Mouse (Mus musculus): Measurements from ENCODE around the gene Sh3bp5. TPM values are rescaled to one million over a fixed set of nuclear protein-coding genes. Genes with fewer than 3 reads are reported as not detected.

Sh3bp5 gene
- polyA plus RNA-seq, 1 experiment from 2014 or later = 57.2 TPM

DNA sequence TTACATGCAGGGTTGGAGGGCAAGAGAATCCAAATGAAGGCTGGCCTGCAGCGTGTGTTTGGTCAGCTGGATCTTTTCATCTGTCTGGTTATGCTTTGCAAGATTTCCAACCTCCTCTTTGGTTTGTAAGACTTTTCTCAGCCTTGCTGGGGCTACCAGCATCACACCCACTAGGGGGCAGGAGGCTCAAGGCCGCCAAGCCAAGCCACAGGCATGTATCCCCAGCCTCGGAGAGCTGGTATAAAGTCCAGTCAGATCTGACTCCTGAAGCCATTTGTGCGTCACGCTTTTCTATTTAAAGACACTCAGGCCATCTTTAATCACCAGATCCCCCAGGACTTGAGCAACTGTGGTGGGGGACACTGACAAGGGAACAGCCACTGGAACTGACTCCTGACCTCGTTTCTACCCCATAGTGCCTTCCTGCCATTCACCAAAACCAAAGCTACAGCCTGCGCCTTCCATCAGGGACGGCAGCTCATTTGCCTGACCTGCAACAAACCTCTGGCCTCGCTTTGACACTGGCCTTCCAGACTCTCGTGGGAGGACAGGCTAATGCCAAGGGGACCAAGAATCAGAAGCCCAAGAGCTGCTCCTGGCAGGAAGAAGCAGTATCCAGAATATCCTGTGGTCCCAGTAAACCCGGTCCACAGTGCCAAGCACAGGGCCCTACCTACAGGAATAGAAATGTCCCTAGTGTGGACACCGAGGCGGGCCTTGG, 49.7 kb downstream of the Sh3bp5 start:
- no peak overlapping the region for H3K4me3 ChIP-seq
- no peaks in the 10 kb centered on the region for H3K27me3 ChIP-seq (replicated peaks)
- no peak overlapping the region for H3K4me2 ChIP-seq (replicated peaks)
- peaks cover 17% of the 10 kb centered on the region for H3K4me1 ChIP-seq
- H3K36me3 ChIP-seq = 0 out of 2 replicates have a peak, but pooled peaks cover 10% of the 10 kb centered on the region
- 0 out of 2 replicates have a peak overlapping the region, but pooled peaks have one; percentile 13 for H3K9ac ChIP-seq
- ATAC-seq (ENCODE audit: low FRiP score, low read depth) = no peak
- no peaks in the 10 kb centered on the region for H3K9me3 ChIP-seq
- WGBS = 49% methylated on average over 13 of the region's 13 CpGs
- H3K27ac ChIP-seq = no peak overlapping the region

DNA sequence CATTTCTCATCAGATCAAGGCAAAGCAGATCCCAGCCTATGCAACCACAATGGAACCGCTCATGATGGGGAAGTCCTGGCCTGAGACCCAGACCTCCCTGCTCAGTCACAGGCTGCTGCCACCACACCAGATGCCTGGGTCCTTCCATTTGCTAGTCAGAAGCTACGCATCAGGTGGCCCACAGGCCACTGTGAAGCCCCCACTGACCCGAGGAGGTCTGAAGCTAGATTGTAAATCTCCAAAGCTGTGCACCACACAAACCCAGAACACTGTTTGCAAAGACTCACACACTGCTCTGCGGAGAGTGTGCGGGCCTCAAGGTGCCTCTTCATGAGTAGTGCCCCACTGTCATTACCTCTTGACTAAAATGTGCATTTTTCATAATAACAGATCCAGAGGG, 50.5 kb downstream of the Sh3bp5 start:
- peaks cover 17% of the 10 kb centered on the region for H3K4me1 ChIP-seq

DNA sequence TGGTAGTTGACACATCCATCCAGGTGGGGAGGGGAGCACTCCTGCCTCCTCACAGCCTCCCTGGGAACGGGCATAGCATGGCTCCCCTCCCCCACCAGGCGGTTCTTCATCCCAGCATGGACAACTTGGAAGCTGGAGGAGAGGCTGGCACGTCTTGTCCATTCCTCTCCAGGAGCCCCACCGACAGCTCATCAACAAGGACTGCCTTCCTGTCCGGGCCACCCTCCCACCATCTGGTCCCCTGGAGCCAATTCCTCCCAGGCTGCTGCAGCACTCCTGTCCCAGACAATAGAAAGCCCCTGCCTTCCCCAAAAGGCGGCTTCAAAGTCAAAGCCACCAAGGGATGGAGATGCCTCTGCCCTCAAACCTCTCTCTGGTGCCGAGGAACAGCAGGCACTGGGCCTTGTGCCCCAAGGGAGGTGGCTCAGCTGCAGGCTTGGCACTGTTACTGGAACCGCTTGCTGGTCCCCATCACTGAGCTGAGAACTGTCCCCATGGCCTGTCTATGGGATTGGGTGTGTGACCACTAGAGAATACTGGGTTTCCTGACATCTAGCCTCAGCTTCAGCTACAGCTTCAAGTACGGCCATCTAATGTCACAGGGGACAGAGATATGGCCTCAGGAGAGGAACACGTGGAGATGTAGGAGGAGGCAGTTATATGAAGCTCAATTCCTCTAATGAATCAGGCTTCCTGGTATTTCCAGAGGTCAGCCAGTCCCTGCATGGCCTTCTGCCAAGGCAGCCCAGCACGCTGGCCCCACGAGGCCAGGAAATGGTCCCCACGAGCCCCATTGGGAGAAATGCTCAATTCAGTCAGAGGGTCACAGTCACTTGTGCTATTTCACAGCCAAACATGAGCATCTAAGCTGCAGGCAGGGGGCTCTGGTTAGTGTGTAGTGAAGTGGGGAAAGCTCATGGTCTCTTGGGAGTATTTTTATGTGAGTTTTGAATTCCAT, 51.2 kb downstream of the Sh3bp5 start:
- peaks cover 17% of the 10 kb centered on the region for H3K4me1 ChIP-seq
- H3K36me3 ChIP-seq = 0 out of 2 replicates have a peak, but pooled peaks cover 10% of the 10 kb centered on the region
- no peak overlapping the region for H3K27ac ChIP-seq
- ATAC-seq (ENCODE audit: low FRiP score, low read depth) = no peak
- WGBS = 66% methylated on average over 13 of the region's 13 CpGs
- H3K4me2 ChIP-seq (replicated peaks) = no peak overlapping the region
- no peaks in the 10 kb centered on the region for H3K9me3 ChIP-seq
- H3K9ac ChIP-seq = no peak overlapping the region
- no peaks in the 10 kb centered on the region for H3K27me3 ChIP-seq (replicated peaks)
- H3K4me3 ChIP-seq = no peak overlapping the region

More for the DNA sequence above, 50.5 kb downstream of the Sh3bp5 start:
- Histone ChIP-seq H3K27me3 (replicated peaks) (no peaks in the 10 kb centered on the region), H3K9me3 (no peaks in the 10 kb centered on the region), H3K36me3 (0 out of 2 replicates have a peak, but pooled peaks cover 10% of the 10 kb centered on the region), H3K4me2 (replicated peaks) (no peak overlapping the region), H3K4me3 (no peak overlapping the region), H3K9ac (no peak overlapping the region), H3K27ac (no peak overlapping the region)
- no peak for ATAC-seq (ENCODE audit: low FRiP score, low read depth)
- WGBS = 88% methylated on average over 5 of the region's 5 CpGs

DNA sequence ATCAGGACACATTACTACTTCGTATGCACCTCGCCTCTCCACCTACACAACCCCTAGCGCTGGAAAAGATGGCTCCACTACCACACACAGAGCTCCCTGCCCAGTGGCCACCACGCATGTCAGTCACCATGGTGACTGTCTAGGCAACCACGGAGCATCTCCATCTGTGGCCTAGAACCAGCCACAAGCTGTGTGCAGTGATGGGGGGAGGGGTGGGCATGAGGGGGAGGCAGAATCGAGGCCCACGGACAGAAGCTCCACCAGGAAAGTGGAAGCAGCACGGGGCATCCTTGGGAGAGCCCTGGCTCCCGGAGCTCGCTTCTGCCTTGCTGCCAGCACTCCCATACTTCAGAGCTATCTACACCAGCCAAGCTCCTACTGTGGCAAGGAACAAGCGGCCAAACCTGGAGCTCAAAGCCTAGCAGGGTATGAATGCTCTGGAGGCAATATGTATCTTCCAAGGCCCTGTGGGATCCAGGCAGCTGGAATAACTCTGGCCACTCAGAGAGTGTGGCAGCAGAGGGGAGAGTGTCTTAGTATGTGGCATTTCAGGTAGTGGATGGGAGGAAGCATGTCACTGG, 52.3 kb downstream of the Sh3bp5 start:
- Histone ChIP-seq H3K36me3 (peaks cover 16% of the 10 kb centered on the region; the same call in 1 of the 2 replicates), H3K9ac (no peak overlapping the region), H3K9me3 (no peaks in the 10 kb centered on the region), H3K4me3 (no peak overlapping the region), H3K27ac (no peak overlapping the region), H3K4me2 (replicated peaks) (no peak overlapping the region), H3K27me3 (replicated peaks) (no peaks in the 10 kb centered on the region), H3K4me1 (peaks cover 17% of the 10 kb centered on the region)
- WGBS = 79% methylated on average over 11 of the region's 11 CpGs
- no peak for ATAC-seq (ENCODE audit: low FRiP score, low read depth)

DNA sequence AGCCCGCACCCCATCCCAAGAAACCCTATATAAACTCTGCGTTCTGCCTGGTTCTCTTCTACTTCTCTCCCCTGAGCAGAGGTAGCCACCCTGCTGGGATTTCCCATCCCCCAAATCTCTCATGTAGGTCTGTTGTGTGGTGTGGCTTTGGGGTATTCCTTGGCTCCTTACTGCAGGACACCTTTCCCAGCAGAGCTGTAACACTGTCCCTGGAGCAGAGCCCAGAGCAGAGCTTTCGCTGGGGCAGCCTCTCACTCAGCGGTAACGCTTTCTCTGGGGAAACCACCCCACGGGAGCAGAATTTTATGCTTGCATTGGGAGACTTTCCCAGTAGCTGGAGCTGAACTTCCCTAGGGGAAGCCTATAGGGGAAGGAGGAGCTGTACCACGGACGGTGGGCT, 53.6 kb downstream of the Sh3bp5 start:
- H3K9me3 ChIP-seq = no peaks in the 10 kb centered on the region
- WGBS = 87% methylated on average over 8 of the region's 8 CpGs
- no peak overlapping the region for H3K4me3 ChIP-seq
- no peaks in the 10 kb centered on the region for H3K27me3 ChIP-seq (replicated peaks)
- no peak overlapping the region for H3K4me2 ChIP-seq (replicated peaks)
- H3K36me3 ChIP-seq = peaks cover 27% of the 10 kb centered on the region
- H3K27ac ChIP-seq = no peak overlapping the region
- no peak overlapping the region for H3K9ac ChIP-seq
- no peak for ATAC-seq (ENCODE audit: low FRiP score, low read depth)
- H3K4me1 ChIP-seq = peaks cover 17% of the 10 kb centered on the region

DNA sequence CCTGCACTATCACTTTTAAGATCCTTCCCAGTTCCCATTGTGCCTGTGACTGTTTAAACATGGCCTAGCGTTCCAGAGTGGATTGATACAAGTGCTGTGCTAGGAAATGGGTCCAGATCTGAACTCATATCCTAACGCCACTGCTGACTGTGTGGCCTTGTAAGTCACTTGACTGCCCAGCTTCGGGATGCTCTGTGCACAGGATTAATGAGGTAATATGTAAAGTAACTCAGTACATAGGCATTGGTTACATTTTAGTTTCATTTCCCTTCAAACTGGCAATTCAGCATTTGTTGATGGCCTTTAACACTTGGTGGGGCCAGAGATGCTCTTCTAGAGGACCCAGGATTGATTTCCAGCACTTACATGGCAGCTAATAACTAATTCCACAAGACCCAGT, 59.5 kb downstream of the Sh3bp5 start:
- WGBS = 94% methylated on average over 3 of the region's 3 CpGs
- Histone ChIP-seq H3K9me3 (no peaks in the 10 kb centered on the region), H3K9ac (no peak overlapping the region), H3K4me1 (no peaks in the 10 kb centered on the region), H3K4me2 (replicated peaks) (no peak overlapping the region), H3K4me3 (no peak overlapping the region), H3K27ac (no peak overlapping the region), H3K27me3 (replicated peaks) (no peaks in the 10 kb centered on the region), H3K36me3 (peaks cover 70% of the 10 kb centered on the region)
- ATAC-seq (ENCODE audit: low FRiP score, low read depth) = no peak

DNA sequence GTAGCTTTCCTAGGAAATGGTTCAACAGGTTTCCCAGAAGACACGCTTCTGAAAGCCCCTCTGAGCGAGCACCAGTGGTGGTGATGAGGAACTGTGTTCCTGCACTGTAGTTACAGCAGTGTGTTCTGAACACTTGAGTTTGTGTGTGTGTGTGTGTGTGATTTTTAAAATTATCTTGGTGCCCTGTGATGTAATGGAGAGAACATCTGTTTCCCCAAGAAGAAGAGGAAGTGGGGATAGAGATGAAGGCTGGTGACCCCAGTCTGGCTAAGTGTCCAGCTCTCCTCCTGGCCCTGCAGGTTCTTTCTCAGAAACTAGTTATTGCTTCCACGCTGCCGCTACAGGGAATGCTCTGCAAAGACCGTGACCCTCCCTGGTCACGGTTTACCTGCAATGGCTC, 61.5 kb downstream of the Sh3bp5 start:
- Histone ChIP-seq H3K4me1 (no peaks in the 10 kb centered on the region), H3K27me3 (replicated peaks) (no peaks in the 10 kb centered on the region), H3K27ac (no peak overlapping the region), H3K4me2 (replicated peaks) (no peak overlapping the region), H3K9me3 (no peaks in the 10 kb centered on the region), H3K36me3 (peaks cover 88% of the 10 kb centered on the region), H3K9ac (no peak overlapping the region), H3K4me3 (no peak overlapping the region)
- no peak for ATAC-seq (ENCODE audit: low FRiP score, low read depth)
- WGBS = 92% methylated on average over 6 of the region's 6 CpGs

DNA sequence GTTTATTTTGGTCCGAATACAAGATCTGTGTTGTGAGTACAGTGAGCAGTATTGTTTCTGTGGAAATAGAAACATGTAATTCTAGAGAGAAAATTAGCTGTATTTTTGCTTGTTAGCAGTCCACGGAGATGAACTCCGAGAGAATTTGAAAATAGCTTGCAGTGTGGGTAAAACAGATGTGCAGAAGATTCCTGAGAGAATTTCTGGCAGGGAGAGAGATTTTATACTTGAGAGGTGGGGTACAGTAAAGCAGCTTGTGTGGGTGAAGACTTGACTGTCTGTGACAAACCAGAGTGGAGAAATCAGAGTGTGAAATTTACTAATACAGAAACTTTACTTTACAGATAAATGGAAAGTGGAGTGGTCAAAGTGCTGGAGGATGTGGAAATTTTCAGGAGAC, 66.5 kb downstream of the Sh3bp5 start:
- Histone ChIP-seq H3K4me1 (no peaks in the 10 kb centered on the region), H3K9me3 (no peaks in the 10 kb centered on the region), H3K27me3 (replicated peaks) (no peaks in the 10 kb centered on the region), H3K36me3 (peaks cover 72% of the 10 kb centered on the region), H3K4me3 (no peak overlapping the region), H3K4me2 (replicated peaks) (no peak overlapping the region), H3K27ac (no peak overlapping the region), H3K9ac (no peak overlapping the region)
- 94% methylated on average over 3 of the region's 3 CpGs for WGBS
- ATAC-seq (ENCODE audit: low FRiP score, low read depth) = no peak

DNA sequence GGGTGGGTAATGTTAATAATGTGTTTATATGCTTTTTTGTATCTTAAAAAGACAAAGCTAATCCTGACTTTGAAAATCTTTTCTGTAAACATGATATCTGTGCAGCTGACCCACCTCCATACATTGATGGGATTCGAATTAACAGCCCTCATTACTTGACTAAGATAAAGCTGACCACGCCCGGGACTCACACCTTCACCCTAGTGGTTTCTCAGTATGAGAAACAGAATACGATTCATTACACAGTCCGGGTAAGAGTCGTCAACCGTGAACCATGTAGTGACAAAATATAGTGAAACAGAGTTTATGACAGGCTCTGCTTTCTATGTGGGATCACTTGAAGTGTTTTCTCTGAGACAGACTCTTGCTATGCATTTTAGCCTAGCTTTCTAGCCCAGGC, 67.9 kb downstream of the Sh3bp5 start:
- H3K4me1 ChIP-seq = no peaks in the 10 kb centered on the region
- no peaks in the 10 kb centered on the region for H3K9me3 ChIP-seq
- ATAC-seq (ENCODE audit: low FRiP score, low read depth) = no peak
- no peak overlapping the region for H3K27ac ChIP-seq
- no peak overlapping the region for H3K4me2 ChIP-seq (replicated peaks)
- H3K36me3 ChIP-seq = peaks cover 70% of the 10 kb centered on the region
- no peak overlapping the region for H3K9ac ChIP-seq
- 93% methylated on average over 7 of the region's 7 CpGs for WGBS
- H3K4me3 ChIP-seq = no peak overlapping the region
- H3K27me3 ChIP-seq (replicated peaks) = no peaks in the 10 kb centered on the region

DNA sequence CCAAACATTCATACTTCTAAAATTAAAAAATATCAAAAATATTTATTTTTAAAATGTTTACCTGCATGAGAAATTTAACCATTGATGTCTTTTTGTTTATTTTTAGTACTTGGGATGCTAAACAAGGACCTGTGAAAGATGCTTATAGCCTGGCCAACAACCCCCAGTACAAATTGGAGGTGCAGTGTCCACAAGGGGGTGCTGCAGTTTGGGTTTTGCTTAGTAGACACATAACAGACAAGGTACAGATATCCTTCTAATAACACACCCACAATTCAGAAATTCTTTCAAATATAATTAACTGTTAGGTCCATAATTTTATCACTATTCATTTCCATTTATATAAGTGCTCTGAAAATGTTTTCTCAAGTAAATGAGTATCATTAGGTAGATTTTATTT, 70.5 kb downstream of the Sh3bp5 start:
- Histone ChIP-seq H3K9ac (no peak overlapping the region), H3K36me3 (peaks cover 61% of the 10 kb centered on the region), H3K4me2 (replicated peaks) (no peak overlapping the region), H3K27ac (no peak overlapping the region), H3K4me3 (no peak overlapping the region), H3K9me3 (no peaks in the 10 kb centered on the region), H3K27me3 (replicated peaks) (no peaks in the 10 kb centered on the region), H3K4me1 (no peaks in the 10 kb centered on the region)
- no peak for ATAC-seq (ENCODE audit: low FRiP score, low read depth)

DNA sequence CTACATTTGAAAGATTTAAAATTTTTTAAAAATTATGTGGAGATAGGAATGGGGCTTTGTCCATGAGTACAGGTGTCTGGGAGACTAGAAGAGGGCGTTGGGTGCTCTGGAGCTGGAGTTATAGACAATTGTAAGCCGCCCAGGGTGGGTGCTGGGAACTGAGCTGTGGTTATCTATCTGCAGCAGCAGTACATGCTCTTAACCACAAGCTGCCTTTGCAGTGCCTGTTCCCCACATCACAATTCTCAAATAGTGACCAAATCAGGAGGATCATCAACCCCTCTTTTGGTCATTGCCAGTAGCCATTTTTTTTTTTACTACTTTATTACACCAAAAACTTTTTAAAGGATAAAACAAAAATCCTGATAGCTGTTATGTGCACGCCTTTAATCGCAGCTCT, 71.3 kb downstream of the Sh3bp5 start:
- H3K9ac ChIP-seq = no peak overlapping the region
- 96% methylated on average over 4 of the region's 4 CpGs for WGBS
- no peak overlapping the region for H3K4me2 ChIP-seq (replicated peaks)
- peaks cover 58% of the 10 kb centered on the region for H3K36me3 ChIP-seq
- H3K4me1 ChIP-seq = no peaks in the 10 kb centered on the region
- H3K27me3 ChIP-seq (replicated peaks) = no peaks in the 10 kb centered on the region
- no peak overlapping the region for H3K27ac ChIP-seq
- H3K9me3 ChIP-seq = no peaks in the 10 kb centered on the region
- H3K4me3 ChIP-seq = no peak overlapping the region
- ATAC-seq (ENCODE audit: low FRiP score, low read depth) = no peak

DNA sequence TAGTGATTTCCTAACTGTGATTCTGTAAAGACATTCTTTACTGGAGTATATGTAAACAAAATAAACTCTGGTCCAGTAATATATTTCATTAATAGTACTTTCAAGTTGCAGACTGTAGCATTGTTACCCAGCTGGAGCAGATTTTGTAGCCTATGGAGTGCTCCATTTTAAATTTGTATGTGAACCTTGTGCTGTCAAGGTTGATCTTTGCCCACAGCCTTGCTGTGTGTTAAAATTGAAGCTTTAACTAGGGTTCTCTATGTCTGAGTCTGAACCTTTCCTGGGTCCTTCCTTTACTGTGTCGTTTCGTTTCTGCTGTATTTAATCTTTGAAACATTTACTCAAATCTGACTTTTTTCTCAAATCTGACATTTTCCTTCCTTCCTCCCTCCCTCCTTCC, 73.6 kb downstream of the Sh3bp5 start:
- Histone ChIP-seq H3K27me3 (replicated peaks) (no peaks in the 10 kb centered on the region), H3K4me2 (replicated peaks) (no peak overlapping the region), H3K27ac (no peak overlapping the region), H3K4me3 (no peak overlapping the region), H3K4me1 (no peaks in the 10 kb centered on the region), H3K9ac (no peak overlapping the region), H3K36me3 (peaks cover 53% of the 10 kb centered on the region), H3K9me3 (no peaks in the 10 kb centered on the region)
- 97% methylated on average over 2 of the region's 2 CpGs for WGBS
- ATAC-seq (ENCODE audit: low FRiP score, low read depth) = no peak

Measured in neural tube, embryonic 12.5 days (tissue).